Mouse (Mus musculus): Measurements from ENCODE around the gene Tomm34. TPM values are rescaled to one million over a fixed set of nuclear protein-coding genes. Genes with fewer than 3 reads are reported as not detected.

The Tomm34 gene
- polyA plus RNA-seq (2014; fragmentation: Nextera tagmentation; extraction: Ambion mirVana), result 55.5 and 60.7 TPM in 2 replicates

GRCm38 (mm10) chr2:164070765-164071436 is at the start of gene Tomm34:
Gene Tomm34, minus strand, starts transcription at chr2:164071169.
- peak within 1 kb of the TSS; percentile 93 for H3K4me2 ChIP-seq (ENCODE audit: low read length)
- H3K9me3 ChIP-seq (ENCODE audit: control insufficient read depth, low read length), result no peaks in the 10 kb centered on the region
- under 1% methylated on average over 55 of the region's 55 CpGs for WGBS
- H3K27me3 ChIP-seq (ENCODE audit: control insufficient read depth, insufficient read depth, low read length), result no peaks in the 10 kb centered on the region
- peak within 1 kb of the TSS; percentile 91 for H3K9ac ChIP-seq (ENCODE audit: low read length)
- peak within 1 kb of the TSS; percentile 90 to 97 for H3K4me3 ChIP-seq (ENCODE audit: control insufficient read depth in 1 of 2, insufficient read depth in 1 of 2, low read depth in 1 of 2, low read length in 2 of 2)
- peaks cover 8 to 24% of the 10 kb centered on the region in 2 experiments for H3K4me1 ChIP-seq (ENCODE audit: control insufficient read depth in 2 of 2, insufficient read depth in 2 of 2, low read length in 2 of 2)
- peak; percentile 95 for ATAC-seq (ENCODE audit: insufficient number of reproducible peaks, insufficient read depth, low FRiP score, low read depth)
- H3K36me3 ChIP-seq (ENCODE audit: control insufficient read depth, insufficient read depth, low read length), result peaks cover 17% of the 10 kb centered on the region
- peak within 1 kb of the TSS; percentile 69 to 73 for H3K27ac ChIP-seq (replicated peaks in 1 of 2; ENCODE audit: control insufficient read depth in 1 of 2, insufficient read depth in 1 of 2, low read depth in 2 of 2, low read length in 2 of 2)

GRCm38 (mm10) chr2:164119503-164119902 is 48.5 kb upstream of the Tomm34 start:
- H3K9ac ChIP-seq (ENCODE audit: low read length), result no peak overlapping the region
- H3K4me3 ChIP-seq (ENCODE audit: control insufficient read depth in 1 of 2, insufficient read depth in 1 of 2, low read depth in 1 of 2, low read length in 2 of 2), result no peak overlapping the region
- H3K36me3 ChIP-seq (ENCODE audit: control insufficient read depth, insufficient read depth, low read length), result peaks cover 41% of the 10 kb centered on the region
- H3K4me1 ChIP-seq (ENCODE audit: control insufficient read depth in 2 of 2, insufficient read depth in 2 of 2, low read length in 2 of 2), result peaks cover 0 to 4% of the 10 kb centered on the region in 2 experiments; a peak in 2 of 4 replicates
- no peak for ATAC-seq (ENCODE audit: insufficient number of reproducible peaks, insufficient read depth, low FRiP score, low read depth)
- H3K4me2 ChIP-seq (ENCODE audit: low read length), result no peak overlapping the region
- no peak overlapping the region for H3K27ac ChIP-seq (replicated peaks in 1 of 2; ENCODE audit: control insufficient read depth in 1 of 2, insufficient read depth in 1 of 2, low read depth in 2 of 2, low read length in 2 of 2)
- H3K9me3 ChIP-seq (ENCODE audit: control insufficient read depth, low read length), result no peaks in the 10 kb centered on the region
- H3K27me3 ChIP-seq (ENCODE audit: control insufficient read depth, insufficient read depth, low read length), result no peaks in the 10 kb centered on the region
- WGBS, result 91% methylated on average over 6 of the region's 6 CpGs

- Histone ChIP-seq H3K27me3 (ENCODE audit: control insufficient read depth, insufficient read depth, low read length) (no peaks in the 10 kb centered on the region), H3K36me3 (ENCODE audit: control insufficient read depth, insufficient read depth, low read length) (peaks cover 35% of the 10 kb centered on the region), H3K4me3 (ENCODE audit: control insufficient read depth in 1 of 2, insufficient read depth in 1 of 2, low read depth in 1 of 2, low read length in 2 of 2) (no peak overlapping the region), H3K4me2 (ENCODE audit: low read length) (no peak overlapping the region), H3K9ac (ENCODE audit: low read length) (no peak overlapping the region), H3K27ac (replicated peaks in 1 of 2; ENCODE audit: control insufficient read depth in 1 of 2, insufficient read depth in 1 of 2, low read depth in 2 of 2, low read length in 2 of 2) (peak overlapping the region in 1 of 2 experiments; percentile 20; a peak in 3 of 4 replicates), H3K4me1 (ENCODE audit: control insufficient read depth in 2 of 2, insufficient read depth in 2 of 2, low read length in 2 of 2) (peaks cover 0 to 4% of the 10 kb centered on the region in 2 experiments; a peak in 2 of 4 replicates), H3K9me3 (ENCODE audit: control insufficient read depth, low read length) (no peaks in the 10 kb centered on the region)
- ATAC-seq (ENCODE audit: insufficient number of reproducible peaks, insufficient read depth, low FRiP score, low read depth), result no peak
- WGBS, result 84% methylated on average over 10 of the region's 10 CpGs
These were observed 44.6 kb upstream of the Tomm34 start for GRCm38 (mm10) chr2:164115531-164115930.

- Histone ChIP-seq H3K27ac (replicated peaks in 1 of 2; ENCODE audit: control insufficient read depth in 1 of 2, insufficient read depth in 1 of 2, low read depth in 2 of 2, low read length in 2 of 2) (no peak overlapping the region; a peak in 1 of 4 replicates), H3K9ac (ENCODE audit: low read length) (no peak overlapping the region), H3K4me1 (ENCODE audit: control insufficient read depth in 2 of 2, insufficient read depth in 2 of 2, low read length in 2 of 2) (peaks cover 0 to 4% of the 10 kb centered on the region in 2 experiments; a peak in 2 of 4 replicates), H3K27me3 (ENCODE audit: control insufficient read depth, insufficient read depth, low read length) (no peaks in the 10 kb centered on the region), H3K4me3 (ENCODE audit: control insufficient read depth in 1 of 2, insufficient read depth in 1 of 2, low read depth in 1 of 2, low read length in 2 of 2) (no peak overlapping the region), H3K4me2 (ENCODE audit: low read length) (no peak overlapping the region), H3K9me3 (ENCODE audit: control insufficient read depth, low read length) (no peaks in the 10 kb centered on the region), H3K36me3 (ENCODE audit: control insufficient read depth, insufficient read depth, low read length) (peaks cover 24% of the 10 kb centered on the region)
- ATAC-seq (ENCODE audit: insufficient number of reproducible peaks, insufficient read depth, low FRiP score, low read depth), result no peak
- WGBS, result 88% methylated on average over 6 of the region's 6 CpGs
These were observed 43.1 kb upstream of the Tomm34 start for GRCm38 (mm10) chr2:164114051-164114450.

- Histone ChIP-seq H3K4me3 (ENCODE audit: control insufficient read depth in 1 of 2, insufficient read depth in 1 of 2, low read depth in 1 of 2, low read length in 2 of 2) (no peak overlapping the region), H3K9me3 (ENCODE audit: control insufficient read depth, low read length) (no peaks in the 10 kb centered on the region), H3K36me3 (ENCODE audit: control insufficient read depth, insufficient read depth, low read length) (0 out of 2 replicates have a peak, but pooled peaks cover 12% of the 10 kb centered on the region), H3K9ac (ENCODE audit: low read length) (no peak overlapping the region), H3K4me1 (ENCODE audit: control insufficient read depth in 2 of 2, insufficient read depth in 2 of 2, low read length in 2 of 2) (peaks cover 10 to 13% of the 10 kb centered on the region in 2 experiments), H3K4me2 (ENCODE audit: low read length) (no peak overlapping the region), H3K27ac (replicated peaks in 1 of 2; ENCODE audit: control insufficient read depth in 1 of 2, insufficient read depth in 1 of 2, low read depth in 2 of 2, low read length in 2 of 2) (peak overlapping the region; percentile 49 to 50; a peak in 3 of 4 replicates), H3K27me3 (ENCODE audit: control insufficient read depth, insufficient read depth, low read length) (no peaks in the 10 kb centered on the region)
- WGBS, result 74% methylated on average over 8 of the region's 8 CpGs
- ATAC-seq (ENCODE audit: insufficient number of reproducible peaks, insufficient read depth, low FRiP score, low read depth), result 0 out of 2 replicates have a peak, but pooled peaks have one; percentile 36
These were observed 40.6 kb upstream of the Tomm34 start for GRCm38 (mm10) chr2:164111546-164111945.

- Histone ChIP-seq H3K9me3 (ENCODE audit: control insufficient read depth, low read length) (no peaks in the 10 kb centered on the region), H3K4me1 (ENCODE audit: control insufficient read depth in 2 of 2, insufficient read depth in 2 of 2, low read length in 2 of 2) (peaks cover 7 to 13% of the 10 kb centered on the region in 2 experiments), H3K9ac (ENCODE audit: low read length) (no peak overlapping the region), H3K27ac (replicated peaks in 1 of 2; ENCODE audit: control insufficient read depth in 1 of 2, insufficient read depth in 1 of 2, low read depth in 2 of 2, low read length in 2 of 2) (peak overlapping the region in 1 of 2 experiments; percentile 46; a peak in 2 of 4 replicates), H3K27me3 (ENCODE audit: control insufficient read depth, insufficient read depth, low read length) (no peaks in the 10 kb centered on the region), H3K4me2 (ENCODE audit: low read length) (no peak overlapping the region), H3K36me3 (ENCODE audit: control insufficient read depth, insufficient read depth, low read length) (peaks cover 22% of the 10 kb centered on the region; the same call in 1 of the 2 replicates), H3K4me3 (ENCODE audit: control insufficient read depth in 1 of 2, insufficient read depth in 1 of 2, low read depth in 1 of 2, low read length in 2 of 2) (no peak overlapping the region)
- whole genome bisulfite sequencing, result 41% methylated on average over 4 of the region's 4 CpGs
- no peak for ATAC-seq (ENCODE audit: insufficient number of reproducible peaks, insufficient read depth, low FRiP score, low read depth)
These were observed 37.5 kb upstream of the Tomm34 start for GRCm38 (mm10) chr2:164108501-164108900.

- WGBS, result 59% methylated on average over 16 of the region's 16 CpGs
These were observed 36.3 kb upstream of the Tomm34 start for GRCm38 (mm10) chr2:164107125-164107874.

More at GRCm38 (mm10) chr2:164107125-164107874, 36.3 kb upstream of the Tomm34 start:
- Histone ChIP-seq H3K27ac (replicated peaks in 1 of 2; ENCODE audit: control insufficient read depth in 1 of 2, insufficient read depth in 1 of 2, low read depth in 2 of 2, low read length in 2 of 2) (no peak overlapping the region; a peak in 1 of 4 replicates), H3K4me3 (ENCODE audit: control insufficient read depth in 1 of 2, insufficient read depth in 1 of 2, low read depth in 1 of 2, low read length in 2 of 2) (no peak overlapping the region), H3K4me2 (ENCODE audit: low read length) (no peak overlapping the region), H3K9me3 (ENCODE audit: control insufficient read depth, low read length) (no peaks in the 10 kb centered on the region), H3K36me3 (ENCODE audit: control insufficient read depth, insufficient read depth, low read length) (peaks cover 32% of the 10 kb centered on the region; the same call in 1 of the 2 replicates), H3K9ac (ENCODE audit: low read length) (no peak overlapping the region), H3K4me1 (ENCODE audit: control insufficient read depth in 2 of 2, insufficient read depth in 2 of 2, low read length in 2 of 2) (peaks cover 7 to 13% of the 10 kb centered on the region in 2 experiments), H3K27me3 (ENCODE audit: control insufficient read depth, insufficient read depth, low read length) (no peaks in the 10 kb centered on the region)
- ATAC-seq (ENCODE audit: insufficient number of reproducible peaks, insufficient read depth, low FRiP score, low read depth), result no peak

Data from heart, embryonic 14.5 days (tissue).